Mouse (Mus musculus) CH12.LX (cell line): ENCODE measurements around the gene Zic1. TPM values are rescaled to one million over a fixed set of nuclear protein-coding genes. Genes with fewer than 3 reads are reported as not detected.

Experiments
- DNase-seq: peaks from one replicate; pipeline ENCODE4 v3.0.0-alpha.2; 2013; ENCODE audit errors: extremely low read depth
- H3K27ac ChIP-seq: 2 replicates; pipeline ENCODE4 v1.5.1; 2012; ENCODE audit warnings: low read depth, mild to moderate bottlenecking, control low read depth, moderate library complexity; ENCODE audit not compliant: insufficient read depth
- H3K27me3 ChIP-seq: replicated peaks from 2 replicates; pipeline ENCODE3; 2012; ENCODE audit warnings: inconsistent platforms
- H3K36me3 ChIP-seq, 2 experiments: replicated peaks in 1 of 2; 2 replicates each; pipeline versions ENCODE3 to v1.6.1; 2012; ENCODE audit warnings: inconsistent platforms in 1 of 2, low read length in 1 of 2, mild to moderate bottlenecking in 1 of 2, mixed read lengths in 1 of 2, moderate library complexity in 1 of 2; ENCODE audit not compliant: control insufficient read depth in 1 of 2, insufficient read depth in 1 of 2
- H3K4me1 ChIP-seq, 2 experiments: 2 replicates each; pipeline ENCODE4 v1.6.1; 2012; ENCODE audit warnings: inconsistent platforms in 1 of 2, moderate library complexity in 1 of 2; ENCODE audit not compliant: insufficient read depth in 2 of 2, control insufficient read depth in 1 of 2
- H3K4me2 ChIP-seq: 2 replicates; pipeline ENCODE4 v1.6.1; 2012; ENCODE audit warnings: low read depth, mild to moderate bottlenecking, control low read depth; ENCODE audit not compliant: poor library complexity, insufficient read depth, severe bottlenecking
- H3K4me3 ChIP-seq, 3 experiments: fragments of 150-350 bp in 1 of 3; sonication (generic) in 1 of 3; replicated peaks in 1 of 3; 2 replicates each; pipeline versions ENCODE3 to v1.5.1; 2011 to 2012; ENCODE audit warnings: low read depth in 2 of 3, low read length in 2 of 3, mild to moderate bottlenecking in 2 of 3, moderate library complexity in 2 of 3, control low read depth in 1 of 3, improper control_type of control experiment in 1 of 3, inconsistent platforms in 1 of 3, mixed read lengths in 1 of 3; ENCODE audit not compliant: poor library complexity in 1 of 3
- H3K79me2 ChIP-seq: replicated peaks from 2 replicates; pipeline ENCODE4 v1.6.1; 2012; ENCODE audit warnings: mild to moderate bottlenecking, moderate library complexity; ENCODE audit not compliant: control insufficient read depth, poor library complexity, insufficient read depth, severe bottlenecking; ENCODE audit errors: extremely low read depth
- H3K9ac ChIP-seq: 2 replicates; pipeline ENCODE4 v1.6.1; 2012; ENCODE audit warnings: low read depth, mild to moderate bottlenecking, control low read depth, moderate library complexity; ENCODE audit not compliant: insufficient read depth
- H3K9me3 ChIP-seq: replicated peaks from 2 replicates; pipeline ENCODE3; 2012; ENCODE audit warnings: low read length, inconsistent platforms, mixed read lengths
- CHD1 ChIP-seq: IDR thresholded peaks from 2 replicates; pipeline ENCODE4 v1.6.1; 2012; ENCODE audit warnings: low read depth, low read length, improper control_type of control experiment, inconsistent platforms
- CHD2 ChIP-seq: IDR thresholded peaks from 2 replicates; pipeline ENCODE4 v1.6.1; 2011; ENCODE audit warnings: low read length, improper control_type of control experiment
- E2F4 ChIP-seq: IDR thresholded peaks from 2 replicates; pipeline ENCODE4 v1.6.1; 2011; ENCODE audit warnings: low read depth, low read length, improper control_type of control experiment; ENCODE audit not compliant: insufficient replicate concordance
- EP300 ChIP-seq: IDR thresholded peaks from 2 replicates; pipeline ENCODE4 v1.6.1; 2011; ENCODE audit warnings: low read length, improper control_type of control experiment
- ETS1 ChIP-seq: conservative IDR thresholded peaks from 2 replicates; pipeline ENCODE4 v1.6.1; 2012; ENCODE audit warnings: low read depth, mild to moderate bottlenecking, inconsistent platforms, low read length, improper control_type of control experiment, moderate library complexity
- GABPA ChIP-seq: IDR thresholded peaks from 2 replicates; pipeline ENCODE4 v1.6.1; 2012; ENCODE audit warnings: low read depth, low read length, improper control_type of control experiment, inconsistent platforms; ENCODE audit not compliant: insufficient replicate concordance
- HCFC1 ChIP-seq: IDR thresholded peaks from 2 replicates; pipeline ENCODE4 v1.6.1; 2012; ENCODE audit warnings: low read depth, mild to moderate bottlenecking, inconsistent platforms, low read length, improper control_type of control experiment
- IRF4 ChIP-seq: IDR thresholded peaks from 2 replicates; pipeline ENCODE4 v1.6.1; 2014; ENCODE audit warnings: low read depth, mild to moderate bottlenecking, inconsistent platforms, low read length, improper control_type of control experiment
- JUN ChIP-seq: IDR thresholded peaks from 2 replicates; pipeline ENCODE4 v1.6.1; 2011; ENCODE audit warnings: low read depth, mild to moderate bottlenecking, low read length, improper control_type of control experiment, moderate library complexity; ENCODE audit not compliant: insufficient read depth
- JUND ChIP-seq: conservative IDR thresholded peaks from 2 replicates; pipeline ENCODE4 v1.6.1; 2011; ENCODE audit warnings: low read depth, low read length, improper control_type of control experiment
- MEF2A ChIP-seq: IDR thresholded peaks from 2 replicates; pipeline ENCODE4 v1.6.1; 2014; ENCODE audit warnings: low read depth, mild to moderate bottlenecking, inconsistent platforms, low read length, improper control_type of control experiment, borderline replicate concordance
- MXI1 ChIP-seq: IDR thresholded peaks from 2 replicates; pipeline ENCODE4 v1.6.1; 2011; ENCODE audit warnings: mild to moderate bottlenecking, low read depth, low read length, improper control_type of control experiment
- MYC ChIP-seq: IDR thresholded peaks from 2 replicates; pipeline ENCODE4 v1.6.1; 2011; ENCODE audit warnings: low read depth, mild to moderate bottlenecking, improper control_type of control experiment, low read length
- NELFE ChIP-seq: IDR thresholded peaks from 2 replicates; pipeline ENCODE4 v1.6.1; 2011; ENCODE audit warnings: low read depth, low read length, improper control_type of control experiment
- NRF1 ChIP-seq: IDR thresholded peaks from 2 replicates; pipeline ENCODE4 v1.6.1; 2014; ENCODE audit warnings: low read depth, mild to moderate bottlenecking, inconsistent platforms, low read length, improper control_type of control experiment, moderate library complexity
- PAX5 ChIP-seq: IDR thresholded peaks from 2 replicates; pipeline ENCODE4 v1.6.1; 2012; ENCODE audit warnings: low read length, inconsistent platforms, mixed read lengths
- RAD21 ChIP-seq: IDR thresholded peaks from 2 replicates; pipeline ENCODE4 v1.6.1; 2011; ENCODE audit warnings: low read depth, mild to moderate bottlenecking, low read length, improper control_type of control experiment, moderate library complexity
- SIN3A ChIP-seq: IDR thresholded peaks from 2 replicates; pipeline ENCODE4 v1.6.1; 2012; ENCODE audit warnings: low read length, improper control_type of control experiment, inconsistent platforms
- SMC3 ChIP-seq: IDR thresholded peaks from 2 replicates; pipeline ENCODE4 v1.6.1; 2011; ENCODE audit warnings: low read depth, low read length, improper control_type of control experiment
- TBP ChIP-seq: conservative IDR thresholded peaks from 2 replicates; pipeline ENCODE4 v1.6.1; 2011; ENCODE audit warnings: low read depth, low read length, improper control_type of control experiment
- USF1 ChIP-seq: IDR thresholded peaks from 2 replicates; pipeline ENCODE4 v1.6.1; 2014; ENCODE audit warnings: low read depth, mild to moderate bottlenecking, inconsistent platforms, low read length, improper control_type of control experiment
- ZMIZ1 ChIP-seq: IDR thresholded peaks from 2 replicates; pipeline ENCODE4 v1.6.1; 2012; ENCODE audit warnings: low read depth, mild to moderate bottlenecking, inconsistent platforms, low read length, improper control_type of control experiment
- ZNF384 ChIP-seq: IDR thresholded peaks from 2 replicates; pipeline ENCODE4 v1.6.1; 2012; ENCODE audit warnings: low read depth, low read length, improper control_type of control experiment, inconsistent platforms
- dilution Hi-C: fragments of 300-500 bp; cut with MboI; formaldehyde crosslinking; loops from 2 replicates; pipeline ENCODE4 v1.14.3; 2020; ENCODE audit warnings: low sequenced_read_pairs; ENCODE audit not compliant: extremely low pct_unique_long_range_greater_than_20kb, extremely low pct_ligation_motif_present
- in situ Hi-C: fragments of 300-500 bp; cut with MboI; formaldehyde crosslinking; loops from 3 replicates; pipeline ENCODE4 v1.14.3; 2019; ENCODE audit warnings: low sequenced_read_pairs, low pct_ligation_motif_present, low pct_unique_long_range_greater_than_20kb, mixed read lengths
- polyA plus RNA-seq: library from polyadenylated mRNA; unstranded; fragments of >175 nt; gene quantifications from 2 replicates; pipeline ENCODE4 v1.2.1, GENCODE M21; 2012; ENCODE audit warnings: low read depth; ENCODE audit not compliant: insufficient read length
- total RNA-seq, 2 experiments: library from RNA; depleted of rRNA; stranded (reverse); fragments of 300-350 nt in 1 of 2; fragments of >200 nt in 1 of 2; gene quantifications; 2 replicates each; pipeline ENCODE4 v1.2.3; 2012 to 2014

The Zic1 gene
- total and polyA plus RNA-seq, 3 experiments, result not detected

DNA sequence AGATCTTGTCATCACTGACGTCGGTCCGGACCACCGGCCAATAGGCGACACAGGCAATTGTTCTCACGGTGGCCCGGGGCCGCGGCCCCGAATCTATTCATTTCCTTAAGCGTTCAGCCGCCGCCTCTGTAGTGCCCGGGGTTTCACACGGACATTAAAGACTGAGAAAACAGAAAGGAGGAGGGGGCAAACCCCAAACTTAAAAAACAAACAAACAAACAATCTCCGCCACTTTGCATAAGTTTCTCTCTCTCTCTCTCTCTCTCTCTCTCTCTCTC is 12.2 kb upstream of the Zic1 start:
- H3K4me3 ChIP-seq, result no peak overlapping the region
- no peaks in the 10 kb centered on the region for H3K27me3 ChIP-seq
- H3K4me1 ChIP-seq, result no peaks in the 10 kb centered on the region

GRCm38 (mm10) chr9:91377036-91377872 is 11.6 kb upstream of the Zic1 start:
- Histone ChIP-seq H3K79me2 (no peaks in the 10 kb centered on the region), H3K4me2 (no peak overlapping the region), H3K36me3 (no peaks in the 10 kb centered on the region), H3K27me3 (no peaks in the 10 kb centered on the region), H3K4me1 (no peaks in the 10 kb centered on the region), H3K9ac (no peak overlapping the region), H3K9me3 (peaks cover 46% of the 10 kb centered on the region), H3K4me3 (no peak overlapping the region)
- no peak for DNase-seq
- no peak for TF ChIP-seq MXI1
- no peak for TF ChIP-seq ETS1
- TF ChIP-seq USF1, result no peak
- TF ChIP-seq MYC, result no peak
- TF ChIP-seq MEF2A, result no peak
- no peak for TF ChIP-seq JUND
- TF ChIP-seq NELFE, result no peak
- TF ChIP-seq SIN3A, result no peak
- TF ChIP-seq HCFC1, result no peak
- TF ChIP-seq IRF4, result no peak
- no peak for TF ChIP-seq CHD1
- no peak for TF ChIP-seq SMC3
- no peak for TF ChIP-seq CHD2
- no peak for TF ChIP-seq ZMIZ1
- no peak for TF ChIP-seq PAX5
- TF ChIP-seq EP300, result no peak
- TF ChIP-seq GABPA, result no peak
- TF ChIP-seq ZNF384, result no peak
- no peak for TF ChIP-seq NRF1
- TF ChIP-seq, all 38 proteins: peak for 0
- in situ Hi-C loops (no loop called here), dilution Hi-C loops (no loop called here)
- H3K27ac ChIP-seq, result no peak overlapping the region

More for the DNA sequence above, 12.2 kb upstream of the Zic1 start:
- in situ Hi-C loops (no loop called here), dilution Hi-C loops (no loop called here)
- DNase-seq, result no peak
- H3K27ac ChIP-seq, result no peak overlapping the region
- TF ChIP-seq TBP, result no peak
- TF ChIP-seq SMC3, result no peak
- no peak for TF ChIP-seq E2F4
- TF ChIP-seq RAD21, result no peak
- TF ChIP-seq NRF1, result no peak
- TF ChIP-seq NELFE, result no peak
- TF ChIP-seq JUN, result no peak
- peaks cover 50% of the 10 kb centered on the region for H3K9me3 ChIP-seq
- no peaks in the 10 kb centered on the region for H3K36me3 ChIP-seq
- no peaks in the 10 kb centered on the region for H3K79me2 ChIP-seq
- no peak overlapping the region for H3K9ac ChIP-seq
- no peak overlapping the region for H3K4me2 ChIP-seq
